Mouse (Mus musculus) neutrophil, adult 5-6 weeks (primary cell): ENCODE results near the gene Fitm2. TPM values are rescaled to one million over a fixed set of nuclear protein-coding genes. Genes with fewer than 3 reads are reported as not detected.

Source experiments
- ATAC-seq: fragments of 151-379, 151-347 bp; 2 replicates; pipeline ENCODE4 v1.8.0; 2017; ENCODE audit warnings: mild to moderate bottlenecking, moderate TSS enrichment; ENCODE audit not compliant: insufficient number of reproducible peaks, poor library complexity, low FRiP score, severe bottlenecking; ENCODE audit errors: extremely low read depth
- total RNA-seq: library from RNA; stranded (forward); fragments of 200-1000 nt; gene quantifications from 2 replicates; pipeline ENCODE4 v1.2.3, GENCODE M21; 2017

The Fitm2 gene
- 3.1 and 3.2 TPM in 2 replicates for total RNA-seq

- ATAC-seq = peak; percentile 95
Measured at GRCm38 (mm10) chr2:163472466-163472851, at the start of gene Fitm2. TSS of gene Fitm2 (minus strand) at chr2:163472629.

- ATAC-seq = no peak
Measured at GRCm38 (mm10) chr2:163506300-163507004, 34.0 kb upstream of the Fitm2 start, which contains the start of gene Hnf4a. TSS of gene Hnf4a (plus strand) at chr2:163506808.

GRCm38 (mm10) chr2:163503191-163503590 is 30.8 kb upstream of the Fitm2 start:
- no peak for ATAC-seq

- ATAC-seq = no peak
Measured at GRCm38 (mm10) chr2:163502219-163502618, 29.8 kb upstream of the Fitm2 start.

- ATAC-seq = no peak
Measured at GRCm38 (mm10) chr2:163494456-163494855, 22.0 kb upstream of the Fitm2 start.

GRCm38 (mm10) chr2:163493976-163494375 is 21.5 kb upstream of the Fitm2 start:
- ATAC-seq = no peak

- no peak for ATAC-seq
Measured at GRCm38 (mm10) chr2:163493031-163493430, 20.6 kb upstream of the Fitm2 start.

GRCm38 (mm10) chr2:163492018-163492417 is 19.6 kb upstream of the Fitm2 start, which contains the start of gene R3hdml:
TSS of gene R3hdml (plus strand) at chr2:163492318.
- ATAC-seq = no peak

- ATAC-seq = no peak
Measured at GRCm38 (mm10) chr2:163491351-163491750, 18.9 kb upstream of the Fitm2 start.

GRCm38 (mm10) chr2:163490656-163491055 is 18.2 kb upstream of the Fitm2 start:
- ATAC-seq = no peak

- ATAC-seq = no peak
Measured at GRCm38 (mm10) chr2:163489725-163490291, 17.4 kb upstream of the Fitm2 start.

- no peak for ATAC-seq
Measured at GRCm38 (mm10) chr2:163487360-163487759, 14.9 kb upstream of the Fitm2 start.

GRCm38 (mm10) chr2:163481539-163482029 is 9.2 kb upstream of the Fitm2 start:
- ATAC-seq = no peak

GRCm38 (mm10) chr2:163480191-163480825 is 7.9 kb upstream of the Fitm2 start:
- no peak for ATAC-seq

- ATAC-seq = no peak; the same call in 1 of the 2 replicates
Measured at GRCm38 (mm10) chr2:163471710-163472465, 541 bp downstream of the Fitm2 start.

- no peak for ATAC-seq
Measured at GRCm38 (mm10) chr2:163471136-163471535, 1.3 kb downstream of the Fitm2 start.

GRCm38 (mm10) chr2:163469711-163470110 is 2.7 kb downstream of the Fitm2 start:
- ATAC-seq = no peak

GRCm38 (mm10) chr2:163468866-163469265 is 3.6 kb downstream of the Fitm2 start:
- no peak for ATAC-seq

GRCm38 (mm10) chr2:163467585-163467984 is 4.8 kb downstream of the Fitm2 start:
- ATAC-seq = no peak
